Mouse (Mus musculus): Measurements from ENCODE around the gene Prl3b1.

DNA sequence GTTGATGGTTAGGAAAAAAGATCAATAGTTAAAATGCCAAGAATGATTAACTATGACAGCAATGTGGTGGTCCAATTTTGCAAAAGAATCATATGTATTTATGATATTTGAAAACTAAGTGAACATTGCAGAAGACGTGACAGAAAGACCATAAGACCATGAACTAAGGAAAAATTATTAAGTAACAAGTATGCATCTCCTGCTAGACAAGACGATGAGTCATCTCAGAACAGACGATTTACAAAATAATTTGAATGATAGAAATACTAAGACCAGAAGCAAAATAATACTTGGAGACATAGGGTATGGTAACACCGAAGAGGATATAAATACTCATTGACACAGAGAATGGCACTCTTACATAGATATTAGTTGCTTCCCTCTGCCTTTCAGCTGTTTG lies 17.5 kb downstream of the Prl3b1 start, which contains the start of gene Prl3a1:
- TF ChIP-seq CTCF (IDR thresholded peaks at IDR 0.05; ENCODE audit: control insufficient read depth, insufficient read depth, insufficient read length) = no peak
- no peak for TF ChIP-seq MAX (IDR thresholded peaks at IDR 0.05)
- no peak for TF ChIP-seq USF1 (IDR thresholded peaks at IDR 0.05; ENCODE audit: low read depth)
- TF ChIP-seq CEBPB (IDR thresholded peaks at IDR 0.05; ENCODE audit: low read depth) = no peak
- TF ChIP-seq FOSL1 (IDR thresholded peaks at IDR 0.05; ENCODE audit: insufficient read depth, low read length, poor library complexity, severe bottlenecking) = no peak
- no peak for TF ChIP-seq MYOD1 (IDR thresholded peaks at IDR 0.05; ENCODE audit: control insufficient read depth, insufficient read length, low read depth)
